Mouse (Mus musculus): ENCODE results near the gene Clec12a.

- no peak for TF ChIP-seq CTCF (IDR thresholded peaks at IDR 0.05; ENCODE audit: borderline replicate concordance, insufficient read depth, low read length)
- no peak for TF ChIP-seq POLR2A (IDR thresholded peaks at IDR 0.05; ENCODE audit: low read depth, low read length)
These were observed 4.7 kb upstream of the Clec12a start for GRCm38 (mm10) chr6:129337751-129338150.
